Mouse (Mus musculus) cerebellum, adult 8-10 months (tissue): ENCODE results near the gene Tnni3k.

ENCODE experiments used
- DNase-seq: peaks from one replicate; pipeline ENCODE4 v3.0.0; 2022

Gene Tnni3k

DNA sequence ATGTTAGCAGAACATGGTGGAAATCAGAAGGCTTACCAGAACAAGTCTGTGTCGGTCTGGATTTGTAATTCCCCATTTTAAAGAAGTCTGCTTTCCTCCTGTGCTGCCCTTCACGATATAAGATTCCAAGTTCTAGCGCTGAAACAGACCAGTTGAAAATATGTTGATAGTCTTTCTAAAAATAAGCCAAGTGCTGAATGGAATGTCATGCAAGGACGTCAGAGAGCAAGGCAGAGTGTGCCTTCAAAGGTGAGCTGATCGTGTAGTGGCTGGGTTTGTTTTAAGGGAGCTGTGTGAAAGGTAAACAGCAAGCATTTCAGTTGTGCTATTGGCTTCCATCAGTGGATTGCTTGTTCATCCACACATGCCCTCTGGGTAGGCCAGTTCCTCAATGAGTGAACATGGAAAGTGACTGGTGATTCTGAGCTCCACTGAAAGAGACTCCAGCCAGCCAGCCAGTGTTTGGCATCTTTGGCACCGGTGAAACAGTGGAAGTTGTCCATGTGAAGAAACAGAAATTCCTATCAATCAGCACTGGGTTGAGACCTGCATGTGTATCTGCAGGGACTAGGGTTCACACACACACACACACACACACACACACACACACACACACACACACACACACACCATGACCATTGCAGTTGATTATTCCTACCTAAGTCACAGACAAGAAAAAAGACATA lies at the start of gene Tnni3k:
TSS of gene Tnni3k (minus strand) at position 177 of the 686 bp plus-strand sequence.
- DNase-seq = no peak

DNA sequence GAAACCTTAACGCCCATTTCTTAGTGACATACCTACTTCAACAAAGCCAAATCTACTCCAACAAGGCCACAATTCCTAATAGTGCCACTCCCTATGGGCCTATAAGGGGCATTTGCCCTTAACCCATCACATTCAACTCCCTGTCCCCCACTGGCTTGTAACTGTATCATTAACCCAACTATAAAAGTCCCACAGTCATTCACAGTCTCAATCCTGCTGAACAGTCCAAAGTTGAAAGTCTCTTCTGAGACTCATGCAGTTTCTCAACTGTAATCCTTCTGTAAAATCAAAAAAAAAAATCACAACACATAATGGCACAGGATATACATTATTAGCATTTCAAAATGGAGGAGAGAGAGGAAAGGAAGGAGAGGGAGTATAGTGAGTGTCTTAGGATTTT lies 44.1 kb upstream of the Tnni3k start:
- DNase-seq = no peak

DNA sequence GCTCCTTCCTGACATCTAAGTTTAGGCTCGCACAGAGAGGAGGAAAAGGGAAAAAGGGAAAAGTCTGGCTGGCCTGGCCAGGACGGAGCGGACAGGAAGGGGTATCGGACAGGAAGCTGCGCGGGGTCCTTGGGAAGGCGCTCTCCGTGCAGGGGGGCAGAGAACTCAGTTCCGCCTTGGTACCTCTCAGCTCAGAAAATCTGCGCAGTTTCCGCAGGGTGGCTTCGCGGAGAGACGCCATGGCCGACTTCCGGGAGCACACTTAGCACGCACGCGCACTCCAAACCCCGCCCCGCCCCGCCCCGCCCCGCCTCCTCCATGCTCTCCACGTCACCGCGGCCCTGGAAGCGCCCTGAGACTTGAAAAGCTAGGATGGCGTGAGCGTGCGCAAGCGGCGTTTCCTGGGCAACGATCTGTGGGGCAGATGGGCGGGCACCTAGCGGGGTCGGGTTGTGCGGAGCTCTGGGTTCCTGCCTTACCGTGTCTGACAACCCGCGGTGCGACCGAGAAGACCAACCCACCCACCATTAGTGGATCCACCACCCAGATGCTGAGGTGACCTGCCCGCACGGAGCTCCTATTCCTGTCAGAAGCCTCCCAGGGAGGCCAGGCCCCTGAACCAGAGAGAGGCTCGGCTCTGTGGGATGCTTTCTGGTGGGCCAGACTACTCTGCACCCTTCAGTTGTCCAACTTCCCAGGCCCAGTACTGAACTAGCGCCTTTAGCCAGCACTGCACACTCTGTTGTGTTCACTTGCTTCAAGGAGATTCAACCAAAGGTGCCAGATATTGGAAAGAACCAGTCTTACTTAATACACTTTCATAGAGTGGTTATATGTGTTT lies 38.1 kb upstream of the Tnni3k start, which contains the start of the genes Fpgt and Lrriq3:
TSS of gene Fpgt (minus strand) at position 288 of the 841 bp plus-strand sequence.
TSS of gene Lrriq3 (plus strand) at position 319 of the 841 bp plus-strand sequence.
- peak; percentile 89 for DNase-seq

DNA sequence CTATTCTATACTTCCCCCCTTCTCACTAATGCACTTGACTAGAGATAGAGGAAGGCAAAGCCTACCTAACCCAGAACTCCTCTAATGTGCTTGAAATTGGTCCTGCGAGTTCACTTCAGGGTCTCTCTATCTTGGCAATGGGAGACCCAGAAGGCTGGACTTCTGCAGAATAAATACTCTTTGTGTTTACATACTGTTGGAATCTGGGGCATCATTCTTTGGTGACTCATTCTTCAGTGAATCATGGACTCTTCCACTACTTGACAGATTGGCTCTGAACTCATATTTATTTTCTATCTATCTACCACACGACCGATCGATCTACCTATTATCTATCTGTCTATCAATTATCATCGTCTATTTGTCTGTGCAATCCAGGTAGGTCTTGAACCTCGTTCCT lies 36.9 kb upstream of the Tnni3k start:
- DNase-seq = no peak

DNA sequence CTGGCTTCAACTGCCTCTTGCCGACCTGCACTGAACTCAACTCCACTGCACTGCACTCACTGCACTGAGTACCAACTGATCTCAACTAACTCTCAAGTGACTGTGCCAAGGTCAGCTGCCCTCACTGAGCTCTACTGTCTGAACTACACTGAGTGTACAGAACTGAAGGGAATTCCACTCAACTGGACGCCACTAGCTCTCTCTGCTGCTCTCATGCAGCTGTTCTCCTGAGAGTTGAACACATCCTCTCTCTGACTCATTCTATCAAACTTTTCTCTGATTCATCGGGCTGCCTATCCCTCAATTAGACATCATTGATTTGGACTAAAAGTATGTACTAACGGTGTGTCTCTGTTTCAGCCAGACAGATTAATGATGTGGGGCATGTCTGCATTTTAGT lies 22.7 kb upstream of the Tnni3k start:
- no peak for DNase-seq

DNA sequence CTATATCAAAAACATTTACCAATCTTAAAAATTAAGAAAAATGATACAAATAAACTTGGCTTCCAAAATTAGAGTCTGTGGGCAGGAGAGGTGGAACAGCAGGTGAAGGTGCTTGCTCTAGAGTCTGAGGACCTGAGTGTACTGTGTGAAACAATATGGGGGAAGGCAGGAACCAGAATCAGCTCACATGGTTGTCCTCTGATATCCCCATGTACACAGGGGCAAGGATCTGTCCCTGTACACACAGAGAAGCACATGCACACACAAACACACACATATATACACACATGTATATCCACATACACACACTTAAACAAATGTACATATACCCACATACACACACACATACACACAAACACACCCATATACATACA lies 4.2 kb upstream of the Tnni3k start:
- no peak for DNase-seq

DNA sequence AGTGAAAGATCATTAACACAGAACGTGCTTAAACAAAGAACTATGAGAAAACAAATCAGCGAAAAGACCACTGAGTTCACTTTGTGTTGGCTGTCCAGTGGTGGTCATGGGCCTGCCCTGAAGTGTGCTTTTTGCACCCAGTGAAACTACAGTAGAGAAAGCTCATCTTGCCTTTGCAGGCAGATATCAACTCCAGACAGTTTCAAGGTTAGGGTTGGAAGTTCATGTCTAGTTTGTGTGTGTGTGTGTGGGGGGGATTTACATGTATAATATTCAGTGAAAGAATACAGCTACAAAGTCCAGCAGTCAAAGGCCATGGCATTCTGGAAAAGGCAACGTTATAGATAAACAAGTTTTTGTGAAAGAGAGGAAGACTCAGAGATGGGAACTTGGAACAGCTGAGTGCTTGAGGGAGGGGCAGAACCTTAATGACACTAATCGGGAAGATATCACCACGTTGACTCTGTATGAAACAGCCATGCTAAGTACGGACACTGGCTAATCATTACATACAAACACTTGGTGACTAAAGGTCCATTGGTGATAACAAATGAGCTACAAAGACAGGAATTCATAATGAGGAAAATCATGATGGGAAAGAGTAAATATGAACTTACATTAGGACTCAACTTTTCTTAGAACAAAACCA lies 3.7 kb upstream of the Tnni3k start:
- DNase-seq = no peak

DNA sequence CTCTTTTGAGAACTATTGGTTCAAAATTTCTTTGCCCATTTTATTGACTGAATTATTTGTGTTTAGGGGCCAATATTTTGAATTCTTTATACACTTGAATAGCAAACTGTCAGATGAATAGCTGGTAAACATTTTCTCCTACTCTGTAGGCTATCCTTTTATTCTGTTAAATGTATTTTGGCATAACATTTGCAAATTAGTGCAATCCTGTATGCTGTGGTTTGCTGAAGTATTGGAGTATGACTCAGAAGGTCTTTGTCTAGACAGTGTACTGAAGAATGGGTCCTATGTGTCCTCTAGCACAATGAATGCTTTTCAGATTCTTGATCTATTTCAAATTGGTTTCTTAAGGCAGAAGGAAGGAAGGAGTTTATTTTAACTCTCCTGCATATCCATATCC lies 2.4 kb upstream of the Tnni3k start:
- no peak for DNase-seq

DNA sequence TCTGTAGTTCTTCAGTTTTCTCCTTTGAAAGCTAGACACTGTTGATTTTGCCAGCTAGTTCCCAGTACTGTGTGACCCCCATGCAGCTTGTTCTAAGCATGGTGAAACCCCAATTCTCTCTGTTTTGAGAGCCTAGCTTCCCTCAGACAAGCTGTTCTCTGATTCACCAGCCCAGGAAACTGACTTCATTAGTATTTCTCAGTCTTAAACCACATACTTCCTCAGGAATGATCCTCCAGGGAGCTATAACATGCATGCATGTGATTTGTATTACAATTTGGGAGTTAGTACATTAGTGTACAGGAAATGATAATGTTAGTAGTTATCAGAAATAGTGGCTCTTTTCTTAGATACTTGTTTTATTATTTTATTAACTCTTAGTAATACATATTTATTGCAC lies 1.4 kb upstream of the Tnni3k start:
- DNase-seq = no peak

DNA sequence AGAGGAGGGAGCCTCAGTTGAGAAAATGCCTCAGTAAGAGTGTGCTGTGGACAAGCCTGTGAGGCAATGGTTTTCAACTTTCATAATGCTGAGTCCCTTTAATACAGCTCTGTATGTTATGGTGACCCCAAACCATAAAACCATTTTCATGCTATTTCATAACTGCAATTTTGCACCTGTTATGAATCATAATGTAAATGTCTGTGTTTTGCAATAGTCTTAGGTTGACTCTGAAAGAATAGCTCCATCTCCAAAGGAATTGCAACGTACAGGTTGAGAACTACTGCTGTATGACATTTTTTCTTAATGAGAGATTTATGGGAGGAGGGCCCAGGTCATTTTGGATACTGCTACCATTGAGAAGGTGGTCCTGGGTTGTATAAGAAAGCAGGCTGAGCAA lies 2.0 kb downstream of the Tnni3k start:
- no peak for DNase-seq

DNA sequence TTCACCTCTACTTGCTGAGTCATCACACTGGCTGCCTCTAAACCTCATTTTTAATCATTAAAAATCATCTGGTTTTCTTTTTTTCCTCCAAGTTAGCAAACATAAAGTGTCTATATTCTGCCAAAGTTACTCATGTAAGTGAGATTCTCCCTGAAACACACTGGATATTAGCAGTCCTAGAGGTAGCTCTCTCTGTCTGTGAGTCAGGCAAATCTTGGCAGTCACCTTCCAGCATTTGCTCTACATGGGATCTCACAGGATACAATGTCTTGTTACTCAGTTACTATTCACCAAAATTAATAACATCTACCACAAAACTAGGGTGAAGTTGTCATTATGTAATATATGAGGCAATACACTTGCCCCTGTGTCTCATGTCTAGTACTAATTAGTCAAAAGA lies 3.2 kb downstream of the Tnni3k start:
- DNase-seq = no peak

DNA sequence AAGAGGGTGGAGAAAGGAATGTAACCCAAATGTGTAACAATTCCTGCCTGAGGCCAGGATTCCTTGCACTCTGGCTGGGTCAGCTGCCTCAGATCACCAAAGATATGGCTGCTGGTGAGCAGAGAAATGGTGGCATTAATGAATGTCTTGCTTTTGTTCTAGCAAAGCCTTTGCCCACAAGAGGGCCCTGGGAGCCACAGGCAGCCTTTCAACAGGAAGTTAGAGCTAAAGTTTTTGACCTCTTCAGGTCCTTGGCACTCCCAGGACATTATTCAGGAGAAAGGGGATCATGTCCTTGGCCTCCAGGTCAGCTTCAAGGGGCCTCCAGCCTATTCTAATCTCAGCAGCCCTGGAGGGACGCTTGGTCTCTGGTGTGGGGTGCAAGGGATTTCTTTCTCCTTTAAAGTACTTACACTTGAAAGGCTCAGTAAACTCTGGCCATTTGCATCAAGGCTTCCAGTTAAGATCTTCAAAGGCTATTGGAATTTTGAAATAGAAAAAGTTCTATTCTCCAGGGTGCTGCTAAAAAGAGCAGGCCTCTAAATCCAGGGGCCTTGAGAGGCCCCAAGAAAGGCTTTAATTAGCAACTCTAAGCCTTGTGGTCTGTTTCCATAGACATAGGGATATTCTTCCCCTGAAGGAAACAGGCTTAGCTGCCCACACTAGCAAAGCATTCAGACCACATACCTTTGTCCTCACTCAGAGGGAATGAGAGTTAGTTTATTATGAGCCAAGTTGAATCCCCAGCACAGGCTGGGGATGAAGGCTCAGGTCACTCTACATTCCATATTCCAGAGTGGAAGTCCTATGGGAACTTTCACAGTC lies 16.0 kb downstream of the Tnni3k start:
- DNase-seq = no peak

DNA sequence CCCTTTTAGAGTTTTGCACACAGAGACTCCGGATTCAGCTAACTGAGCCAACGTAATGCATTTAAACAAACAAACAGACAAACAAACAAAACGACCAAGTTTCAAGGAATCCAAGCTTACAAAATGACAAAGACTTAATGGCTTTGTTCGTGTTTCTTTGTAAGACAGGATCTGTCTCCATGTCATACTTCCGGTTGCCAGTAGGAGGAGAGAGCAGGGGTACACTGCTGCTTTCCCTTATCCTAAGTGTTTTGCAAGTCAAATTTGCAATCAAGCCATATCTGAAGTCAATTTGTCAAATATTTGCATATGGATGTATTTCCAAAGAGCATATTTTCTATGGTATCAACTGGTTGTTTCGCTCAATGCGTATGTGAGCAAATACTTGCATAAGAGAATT lies 20.9 kb downstream of the Tnni3k start:
- DNase-seq = no peak

DNA sequence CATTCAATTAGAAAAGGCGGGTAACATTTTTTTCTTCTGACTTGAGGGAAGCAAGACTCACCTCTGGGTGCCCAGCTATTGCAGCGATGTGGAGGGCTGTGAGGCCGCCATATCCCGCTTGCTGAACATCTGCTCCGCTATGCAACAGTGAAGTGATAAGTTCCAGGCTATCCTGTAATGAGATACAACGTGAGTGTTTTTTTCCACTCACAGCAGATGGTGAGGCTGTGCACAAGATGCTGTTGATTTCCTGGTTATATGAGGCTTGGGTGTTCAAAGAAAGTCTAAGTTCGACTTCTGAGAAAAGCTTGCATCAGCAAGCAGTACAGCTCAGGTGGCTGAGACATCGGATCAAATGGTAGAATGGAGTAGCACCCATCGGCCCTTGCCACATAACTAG lies 25.0 kb downstream of the Tnni3k start:
- DNase-seq = no peak

DNA sequence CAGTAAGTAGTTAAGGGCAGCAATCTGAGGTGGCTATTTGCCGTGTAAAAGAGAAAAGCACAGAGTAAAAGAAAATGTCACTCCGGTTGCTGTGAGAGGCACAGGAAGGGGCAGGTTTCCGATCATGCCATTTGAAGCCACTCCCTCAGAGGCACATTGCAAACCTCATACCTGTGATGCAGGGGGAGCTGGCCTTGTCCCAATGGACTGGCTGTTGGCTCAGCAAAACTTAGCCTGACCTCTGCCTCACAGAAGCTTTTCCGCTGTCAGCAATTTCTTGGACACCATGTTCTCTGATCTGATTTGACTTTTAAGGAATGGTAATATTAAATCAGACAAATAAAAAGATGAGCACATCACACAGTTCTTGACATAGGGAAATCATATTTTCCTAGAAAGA lies 52.4 kb downstream of the Tnni3k start:
- DNase-seq = no peak

DNA sequence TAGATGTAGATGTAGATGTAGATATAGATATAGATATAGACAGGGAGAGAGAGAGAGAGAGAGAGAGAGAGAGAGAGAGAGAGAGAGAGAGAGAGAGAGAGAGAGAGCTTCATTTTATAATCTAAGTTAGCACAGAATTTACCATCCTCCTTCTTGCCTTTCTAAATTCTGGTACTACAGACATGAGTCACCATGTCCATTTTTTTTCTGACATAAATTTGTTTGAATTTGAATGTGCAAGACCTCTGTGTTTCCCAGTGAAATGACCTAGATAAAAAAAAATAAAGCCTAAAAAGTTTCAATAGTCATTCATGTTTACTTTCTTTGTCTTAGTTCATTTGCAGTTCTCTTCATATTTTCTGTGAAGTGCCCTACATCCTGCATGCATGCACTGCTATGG lies 54.2 kb downstream of the Tnni3k start:
- no peak for DNase-seq

DNA sequence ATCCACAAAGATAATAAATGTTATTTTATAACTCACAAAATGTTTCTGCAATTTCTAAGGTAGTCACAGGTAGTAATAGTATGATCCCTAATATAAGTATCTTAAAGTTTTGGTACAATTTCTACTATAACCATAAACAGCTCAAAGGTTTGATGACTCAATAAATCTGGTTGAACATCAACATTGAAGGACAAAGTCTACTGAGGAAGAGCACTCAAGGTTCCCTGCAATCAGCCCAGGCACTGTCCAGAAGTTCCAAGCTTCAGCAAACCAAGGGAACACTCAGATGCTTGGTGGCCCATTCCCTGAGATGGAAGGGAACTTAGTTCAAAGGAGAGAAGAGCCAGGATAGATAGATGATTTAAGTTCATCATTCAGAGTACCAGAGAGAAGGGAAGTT lies 62.5 kb downstream of the Tnni3k start:
- no peak for DNase-seq

DNA sequence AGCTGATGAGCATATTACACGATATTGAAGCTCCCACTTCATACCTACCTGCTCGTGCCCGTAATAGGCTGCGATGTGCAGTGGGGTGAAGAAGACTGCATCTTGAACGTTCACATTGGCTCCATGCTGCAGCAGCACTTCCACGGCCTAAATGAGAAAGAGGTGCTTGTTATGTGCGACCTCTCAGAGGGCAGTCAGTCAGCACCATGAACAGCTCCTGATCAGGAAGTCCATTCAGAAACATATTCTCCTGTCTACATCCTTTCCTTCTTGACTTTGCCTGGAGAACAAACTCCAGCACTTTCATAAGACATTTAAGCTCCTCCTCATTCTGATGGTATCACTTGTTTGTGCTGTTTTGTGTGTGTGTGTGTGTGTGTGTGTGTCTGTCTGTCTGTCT lies 76.1 kb downstream of the Tnni3k start:
- DNase-seq = no peak

DNA sequence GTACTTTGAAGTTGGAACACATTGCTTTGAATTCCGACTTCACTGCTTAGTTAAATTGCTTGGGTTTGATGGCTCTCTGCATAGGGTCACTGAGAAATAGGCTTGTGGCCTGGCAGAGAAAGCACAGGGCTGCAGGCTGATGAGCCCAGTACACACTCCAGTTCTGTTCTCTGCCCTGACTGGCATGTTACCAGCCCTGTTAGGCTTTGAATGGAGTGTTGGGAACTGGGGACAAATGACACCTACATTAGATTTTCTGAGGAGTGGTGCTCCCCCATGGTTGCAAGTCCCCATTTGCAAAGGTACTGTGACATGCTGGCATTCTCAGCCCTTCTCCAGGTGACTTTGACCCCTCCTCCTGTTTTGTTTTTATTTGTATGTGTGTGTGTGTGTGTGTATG lies 83.6 kb downstream of the Tnni3k start:
- DNase-seq = no peak

DNA sequence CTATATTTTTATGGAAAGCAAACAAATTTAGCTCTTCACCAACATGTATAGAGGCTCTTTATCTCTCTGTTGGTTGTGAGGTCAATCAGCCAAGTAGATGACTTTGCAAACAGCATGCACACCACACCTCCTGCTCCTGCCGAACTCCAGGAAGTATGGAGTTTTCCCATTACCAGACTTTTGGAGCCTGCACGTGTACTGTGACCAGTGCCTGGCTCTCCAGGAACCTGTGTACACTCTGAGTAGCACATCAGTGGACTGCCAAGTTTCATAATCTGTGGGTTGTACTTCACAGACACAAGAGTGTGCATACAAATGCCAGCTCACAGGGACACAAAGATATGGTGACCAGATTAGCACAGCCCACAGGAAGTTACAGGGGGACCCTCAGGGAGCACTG lies 84.2 kb downstream of the Tnni3k start:
- no peak for DNase-seq

DNA sequence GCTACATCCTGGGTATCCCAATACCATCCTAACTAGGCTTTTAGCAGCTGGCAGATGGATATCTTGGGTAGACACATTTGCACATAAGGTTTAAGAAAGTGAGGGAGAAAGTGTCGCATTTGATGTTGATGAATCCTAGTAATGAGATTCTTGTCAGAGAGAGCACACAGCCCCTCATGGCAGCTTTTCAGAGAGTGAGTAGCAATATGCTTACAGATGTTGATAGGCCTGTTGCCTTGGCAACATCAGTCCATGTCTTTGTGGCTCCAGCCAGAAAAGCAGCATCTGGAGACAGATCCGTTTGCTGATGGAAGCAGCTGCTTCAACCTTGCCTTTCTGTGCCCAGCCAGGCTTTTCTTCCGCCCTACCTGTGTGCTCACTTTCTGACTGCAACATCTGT lies 93.9 kb downstream of the Tnni3k start:
- DNase-seq = no peak

DNA sequence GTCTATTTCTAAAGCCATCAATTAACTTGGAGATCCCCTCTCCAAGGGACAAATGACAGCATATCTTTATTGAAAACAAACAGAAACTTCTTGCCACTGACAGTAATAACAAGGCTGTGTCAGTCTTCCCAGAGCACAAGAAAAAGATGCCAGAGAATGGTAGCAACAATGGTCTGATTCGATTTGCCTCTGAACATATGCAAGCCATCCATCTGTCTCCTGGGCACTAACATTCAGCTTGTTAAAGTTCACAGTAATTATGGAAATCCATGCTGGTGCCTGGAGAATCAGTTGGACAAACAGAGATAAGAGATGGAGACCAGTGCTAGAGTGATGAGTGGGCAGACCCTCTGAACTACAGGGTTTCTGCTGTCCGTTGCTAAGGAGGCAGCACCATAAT lies 102.1 kb downstream of the Tnni3k start:
- no peak for DNase-seq

DNA sequence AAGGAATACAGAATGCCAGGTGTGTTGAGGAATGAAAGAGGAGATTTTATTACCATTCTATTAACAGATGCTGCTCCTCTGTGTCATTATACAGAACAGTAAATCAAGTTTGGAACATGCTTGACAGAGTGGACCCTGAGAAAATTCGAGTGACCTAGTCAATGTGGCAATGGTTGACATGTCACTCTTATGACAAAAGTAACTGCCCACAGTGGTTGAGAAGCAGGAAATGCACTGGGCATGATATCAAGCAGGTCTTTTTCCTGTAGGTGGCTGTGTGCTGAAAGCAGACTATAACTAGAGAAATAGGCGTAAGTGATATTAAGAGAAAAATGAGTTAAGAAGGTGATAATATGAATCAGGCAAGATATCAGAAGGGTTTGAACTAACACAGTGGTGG lies 105.7 kb downstream of the Tnni3k start:
- no peak for DNase-seq
